Mouse (Mus musculus): ENCODE measurements around the gene Nrg4. TPM values are rescaled to one million over a fixed set of nuclear protein-coding genes. Genes with fewer than 3 reads are reported as not detected.
A peak's percentile ranks its signal among the peaks of the same experiment; 100 is the strongest.

Gene Nrg4
- polyA plus RNA-seq, 1 experiment: 11.4 TPM

- 83% methylated on average over 6 of the region's 6 CpGs for WGBS
- no peaks in the 10 kb centered on the region for H3K4me1 ChIP-seq (ENCODE audit: control insufficient read depth, insufficient read depth, low read length)
- TF ChIP-seq CTCF (conservative IDR thresholded peaks at IDR 0.05; ENCODE audit: insufficient read depth, insufficient read length, low read depth, low read length) (no peak), POLR2A (IDR thresholded peaks at IDR 0.05; ENCODE audit: low read depth, low read length) (no peak)
- no peaks in the 10 kb centered on the region for H3K27me3 ChIP-seq (replicated peaks; ENCODE audit: control insufficient read depth, insufficient read depth, low read length)
- H3K4me3 ChIP-seq (ENCODE audit: insufficient read depth, low read depth, low read length): no peak overlapping the region
- no peak for DNase-seq
- no peak overlapping the region for H3K27ac ChIP-seq (ENCODE audit: insufficient read depth, low read depth, low read length)
- H3K36me3 ChIP-seq (ENCODE audit: control insufficient read depth, insufficient read depth, low read length): no peaks in the 10 kb centered on the region
These were observed 2.8 kb upstream of the Nrg4 start for GRCm38 (mm10) chr9:55329401-55329800.

- Histone ChIP-seq H3K36me3 (ENCODE audit: control insufficient read depth, insufficient read depth, low read length) (no peaks in the 10 kb centered on the region), H3K4me1 (ENCODE audit: control insufficient read depth, insufficient read depth, low read length) (no peaks in the 10 kb centered on the region), H3K4me3 (ENCODE audit: insufficient read depth, low read depth, low read length) (no peak overlapping the region), H3K27me3 (replicated peaks; ENCODE audit: control insufficient read depth, insufficient read depth, low read length) (no peaks in the 10 kb centered on the region), H3K27ac (ENCODE audit: insufficient read depth, low read depth, low read length) (no peak overlapping the region)
- 41% methylated on average over 14 of the region's 14 CpGs for WGBS
- no peak for TF ChIP-seq POLR2A (IDR thresholded peaks at IDR 0.05; ENCODE audit: low read depth, low read length)
- no peak for DNase-seq
These were observed 1.7 kb upstream of the Nrg4 start for GRCm38 (mm10) chr9:55328151-55328918.

- H3K4me3 ChIP-seq (ENCODE audit: insufficient read depth, low read depth, low read length): peak overlapping the region; percentile 73
- H3K27me3 ChIP-seq (replicated peaks; ENCODE audit: control insufficient read depth, insufficient read depth, low read length): peaks cover 2% of the 10 kb centered on the region
- H3K27ac ChIP-seq (ENCODE audit: insufficient read depth, low read depth, low read length): no peak overlapping the region
- WGBS: 3% methylated on average over 13 of the region's 13 CpGs
- TF ChIP-seq POLR2A (IDR thresholded peaks at IDR 0.05; ENCODE audit: low read depth, low read length) (no peak), CTCF (conservative IDR thresholded peaks at IDR 0.05; ENCODE audit: insufficient read depth, insufficient read length, low read depth, low read length) (no peak)
- H3K36me3 ChIP-seq (ENCODE audit: control insufficient read depth, insufficient read depth, low read length): no peaks in the 10 kb centered on the region
- no peak for DNase-seq
- no peaks in the 10 kb centered on the region for H3K4me1 ChIP-seq (ENCODE audit: control insufficient read depth, insufficient read depth, low read length)
These were observed 581 bp upstream of the Nrg4 start for GRCm38 (mm10) chr9:55327234-55327615.

- no peak for DNase-seq
- H3K27ac ChIP-seq (ENCODE audit: insufficient read depth, low read depth, low read length): no peak overlapping the region
- 21% methylated on average over 18 of the region's 18 CpGs for WGBS
- H3K27me3 ChIP-seq (replicated peaks; ENCODE audit: control insufficient read depth, insufficient read depth, low read length): peaks cover 2% of the 10 kb centered on the region
- TF ChIP-seq POLR2A (IDR thresholded peaks at IDR 0.05; ENCODE audit: low read depth, low read length) (no peak), CTCF (conservative IDR thresholded peaks at IDR 0.05; ENCODE audit: insufficient read depth, insufficient read length, low read depth, low read length) (no peak)
- H3K4me1 ChIP-seq (ENCODE audit: control insufficient read depth, insufficient read depth, low read length): no peaks in the 10 kb centered on the region
- H3K4me3 ChIP-seq (ENCODE audit: insufficient read depth, low read depth, low read length): peak overlapping the region; percentile 73
- no peaks in the 10 kb centered on the region for H3K36me3 ChIP-seq (ENCODE audit: control insufficient read depth, insufficient read depth, low read length)
These were observed 805 bp downstream of the Nrg4 start for GRCm38 (mm10) chr9:55325564-55326514.

DNA sequence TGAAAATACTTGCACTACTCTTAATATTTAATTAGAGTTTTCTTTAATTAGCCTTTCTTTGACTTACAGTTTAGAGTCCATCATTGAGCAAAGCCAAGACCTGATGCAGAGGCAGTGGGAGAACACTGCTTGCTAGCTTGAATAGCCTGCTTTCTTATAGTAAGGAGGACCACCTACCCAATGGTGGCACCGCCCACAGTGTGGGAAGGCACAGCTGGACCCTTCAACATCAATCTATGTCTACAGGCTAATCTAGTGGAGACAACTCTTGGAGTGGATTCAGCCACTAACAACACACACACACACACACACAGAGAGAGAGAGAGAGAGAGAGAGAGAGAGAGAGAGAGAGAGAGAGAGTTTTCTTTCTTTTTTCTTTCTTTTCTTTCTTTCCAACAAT is 1.6 kb downstream of the Nrg4 start:
- Histone ChIP-seq H3K4me3 (ENCODE audit: insufficient read depth, low read depth, low read length) (no peak overlapping the region), H3K27ac (ENCODE audit: insufficient read depth, low read depth, low read length) (no peak overlapping the region), H3K36me3 (ENCODE audit: control insufficient read depth, insufficient read depth, low read length) (no peaks in the 10 kb centered on the region), H3K4me1 (ENCODE audit: control insufficient read depth, insufficient read depth, low read length) (no peaks in the 10 kb centered on the region), H3K27me3 (replicated peaks; ENCODE audit: control insufficient read depth, insufficient read depth, low read length) (peaks cover 2% of the 10 kb centered on the region)
- DNase-seq: no peak
- 33% methylated on average over 1 of the region's 1 CpGs for WGBS
- TF ChIP-seq CTCF (conservative IDR thresholded peaks at IDR 0.05; ENCODE audit: insufficient read depth, insufficient read length, low read depth, low read length) (no peak), POLR2A (IDR thresholded peaks at IDR 0.05; ENCODE audit: low read depth, low read length) (no peak)

- WGBS: 45% methylated on average over 10 of the region's 10 CpGs
- H3K27me3 ChIP-seq (replicated peaks; ENCODE audit: control insufficient read depth, insufficient read depth, low read length): peaks cover 2% of the 10 kb centered on the region
- no peak for DNase-seq
- no peaks in the 10 kb centered on the region for H3K36me3 ChIP-seq (ENCODE audit: control insufficient read depth, insufficient read depth, low read length)
- TF ChIP-seq POLR2A (IDR thresholded peaks at IDR 0.05; ENCODE audit: low read depth, low read length): no peak
- TF ChIP-seq CTCF (conservative IDR thresholded peaks at IDR 0.05; ENCODE audit: insufficient read depth, insufficient read length, low read depth, low read length): no peak
- no peaks in the 10 kb centered on the region for H3K4me1 ChIP-seq (ENCODE audit: control insufficient read depth, insufficient read depth, low read length)
- no peak overlapping the region for H3K27ac ChIP-seq (ENCODE audit: insufficient read depth, low read depth, low read length)
- H3K4me3 ChIP-seq (ENCODE audit: insufficient read depth, low read depth, low read length): no peak overlapping the region
These were observed 2.1 kb downstream of the Nrg4 start for GRCm38 (mm10) chr9:55324516-55324915.

DNA sequence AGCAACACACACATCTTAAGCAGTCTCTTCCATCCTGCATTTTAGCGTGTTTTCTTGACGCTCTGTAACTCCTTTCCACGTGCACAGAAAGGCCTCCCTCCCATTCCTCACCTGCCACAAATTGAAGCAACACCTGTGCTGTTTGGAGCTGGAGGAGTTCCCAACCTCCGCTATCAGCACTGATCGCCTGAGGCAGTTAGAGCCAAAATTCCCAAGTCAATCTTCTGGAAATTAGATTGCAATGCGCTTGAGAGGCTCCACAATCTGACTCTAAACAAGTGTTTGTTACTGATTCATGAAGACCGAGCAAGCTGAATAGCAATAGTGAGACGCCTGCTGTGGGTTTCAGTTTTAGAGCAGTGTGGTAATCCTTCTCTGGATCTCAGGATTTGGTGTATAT is 2.6 kb downstream of the Nrg4 start:
- Histone ChIP-seq H3K36me3 (ENCODE audit: control insufficient read depth, insufficient read depth, low read length) (no peaks in the 10 kb centered on the region), H3K4me1 (ENCODE audit: control insufficient read depth, insufficient read depth, low read length) (no peaks in the 10 kb centered on the region), H3K27me3 (replicated peaks; ENCODE audit: control insufficient read depth, insufficient read depth, low read length) (peaks cover 2% of the 10 kb centered on the region), H3K4me3 (ENCODE audit: insufficient read depth, low read depth, low read length) (no peak overlapping the region), H3K27ac (ENCODE audit: insufficient read depth, low read depth, low read length) (no peak overlapping the region)
- no peak for TF ChIP-seq CTCF (conservative IDR thresholded peaks at IDR 0.05; ENCODE audit: insufficient read depth, insufficient read length, low read depth, low read length)
- TF ChIP-seq POLR2A (IDR thresholded peaks at IDR 0.05; ENCODE audit: low read depth, low read length): no peak
- peak; percentile 10 for DNase-seq
- WGBS: 42% methylated on average over 8 of the region's 8 CpGs

All from kidney, adult 2 months (tissue).